Mouse (Mus musculus): ENCODE data around the gene Kctd21. TPM values are rescaled to one million over a fixed set of nuclear protein-coding genes. Genes with fewer than 3 reads are reported as not detected.
A peak's percentile ranks its signal among the peaks of the same experiment; 100 is the strongest.

Gene Kctd21
- polyA plus RNA-seq, 1 experiment = 7.3 TPM

GRCm38 (mm10) chr7:97383496-97384132 lies 51.5 kb downstream of the Kctd21 start:
- no peaks in the 10 kb centered on the region for H3K27me3 ChIP-seq (ENCODE audit: control insufficient read depth, insufficient read depth, low read length)
- no peak overlapping the region for H3K4me3 ChIP-seq (ENCODE audit: low read depth, low read length)
- no peak overlapping the region for H3K27ac ChIP-seq (ENCODE audit: insufficient read depth, low read depth, low read length)
- H3K4me1 ChIP-seq (ENCODE audit: control insufficient read depth, insufficient read depth, insufficient read length, low read length) = peaks cover 5% of the 10 kb centered on the region; the same call in 1 of the 2 replicates
- 91% methylated on average over 10 of the region's 10 CpGs for WGBS
- H3K36me3 ChIP-seq (ENCODE audit: control insufficient read depth, insufficient read depth, low read length) = peaks cover 35% of the 10 kb centered on the region
- TF ChIP-seq POLR2A (IDR thresholded peaks at IDR 0.05; ENCODE audit: low read depth, low read length) (no peak), CTCF (IDR thresholded peaks at IDR 0.05; ENCODE audit: extremely low read depth, insufficient read length, insufficient replicate concordance, low read depth, low read length) (no peak)

GRCm38 (mm10) chr7:97386106-97386805 lies 54.1 kb downstream of the Kctd21 start:
- TF ChIP-seq CTCF (IDR thresholded peaks at IDR 0.05; ENCODE audit: extremely low read depth, insufficient read length, insufficient replicate concordance, low read depth, low read length) = no peak
- TF ChIP-seq POLR2A (IDR thresholded peaks at IDR 0.05; ENCODE audit: low read depth, low read length) = no peak
- Histone ChIP-seq H3K27ac (ENCODE audit: insufficient read depth, low read depth, low read length) (peak overlapping the region; percentile 49), H3K4me3 (ENCODE audit: low read depth, low read length) (no peak overlapping the region), H3K4me1 (ENCODE audit: control insufficient read depth, insufficient read depth, insufficient read length, low read length) (peaks cover 5% of the 10 kb centered on the region; the same call in 1 of the 2 replicates), H3K36me3 (ENCODE audit: control insufficient read depth, insufficient read depth, low read length) (peaks cover 28% of the 10 kb centered on the region), H3K27me3 (ENCODE audit: control insufficient read depth, insufficient read depth, low read length) (no peaks in the 10 kb centered on the region)
- WGBS = 88% methylated on average over 7 of the region's 7 CpGs

GRCm38 (mm10) chr7:97386806-97387370 lies 54.8 kb downstream of the Kctd21 start:
- H3K4me3 ChIP-seq (ENCODE audit: low read depth, low read length) = no peak overlapping the region
- H3K4me1 ChIP-seq (ENCODE audit: control insufficient read depth, insufficient read depth, insufficient read length, low read length) = peaks cover 5% of the 10 kb centered on the region; the same call in 1 of the 2 replicates
- H3K27ac ChIP-seq (ENCODE audit: insufficient read depth, low read depth, low read length) = peak overlapping the region; percentile 33
- peaks cover 25% of the 10 kb centered on the region for H3K36me3 ChIP-seq (ENCODE audit: control insufficient read depth, insufficient read depth, low read length)
- H3K27me3 ChIP-seq (ENCODE audit: control insufficient read depth, insufficient read depth, low read length) = no peaks in the 10 kb centered on the region
- WGBS = 85% methylated on average over 5 of the region's 5 CpGs
- TF ChIP-seq CTCF (IDR thresholded peaks at IDR 0.05; ENCODE audit: extremely low read depth, insufficient read length, insufficient replicate concordance, low read depth, low read length) = no peak
- no peak for TF ChIP-seq POLR2A (IDR thresholded peaks at IDR 0.05; ENCODE audit: low read depth, low read length)

- Histone ChIP-seq H3K36me3 (ENCODE audit: control insufficient read depth, insufficient read depth, low read length) (peaks cover 22% of the 10 kb centered on the region), H3K4me1 (ENCODE audit: control insufficient read depth, insufficient read depth, insufficient read length, low read length) (peaks cover 5% of the 10 kb centered on the region; the same call in 1 of the 2 replicates), H3K27ac (ENCODE audit: insufficient read depth, low read depth, low read length) (no peak overlapping the region), H3K4me3 (ENCODE audit: low read depth, low read length) (no peak overlapping the region), H3K27me3 (ENCODE audit: control insufficient read depth, insufficient read depth, low read length) (no peaks in the 10 kb centered on the region)
- WGBS = 87% methylated on average over 8 of the region's 8 CpGs
- TF ChIP-seq CTCF (IDR thresholded peaks at IDR 0.05; ENCODE audit: extremely low read depth, insufficient read length, insufficient replicate concordance, low read depth, low read length) (no peak), POLR2A (IDR thresholded peaks at IDR 0.05; ENCODE audit: low read depth, low read length) (no peak)
Measured at GRCm38 (mm10) chr7:97387561-97388147, 55.5 kb downstream of the Kctd21 start.

- Histone ChIP-seq H3K4me3 (ENCODE audit: low read depth, low read length) (no peak overlapping the region), H3K27ac (ENCODE audit: insufficient read depth, low read depth, low read length) (no peak overlapping the region), H3K4me1 (ENCODE audit: control insufficient read depth, insufficient read depth, insufficient read length, low read length) (peaks cover 5% of the 10 kb centered on the region; the same call in 1 of the 2 replicates), H3K36me3 (ENCODE audit: control insufficient read depth, insufficient read depth, low read length) (peaks cover 17% of the 10 kb centered on the region), H3K27me3 (ENCODE audit: control insufficient read depth, insufficient read depth, low read length) (no peaks in the 10 kb centered on the region)
- TF ChIP-seq POLR2A (IDR thresholded peaks at IDR 0.05; ENCODE audit: low read depth, low read length) (no peak), CTCF (IDR thresholded peaks at IDR 0.05; ENCODE audit: extremely low read depth, insufficient read length, insufficient replicate concordance, low read depth, low read length) (no peak)
- WGBS = 95% methylated on average over 4 of the region's 4 CpGs
Measured at GRCm38 (mm10) chr7:97388541-97388940, 56.4 kb downstream of the Kctd21 start.

- H3K36me3 ChIP-seq (ENCODE audit: control insufficient read depth, insufficient read depth, low read length) = peaks cover 13% of the 10 kb centered on the region
- no peaks in the 10 kb centered on the region; the same call in 1 of the 2 replicates for H3K4me1 ChIP-seq (ENCODE audit: control insufficient read depth, insufficient read depth, insufficient read length, low read length)
- H3K27ac ChIP-seq (ENCODE audit: insufficient read depth, low read depth, low read length) = peak overlapping the region; percentile 2; the same call in 1 of the 2 replicates
- TF ChIP-seq CTCF (IDR thresholded peaks at IDR 0.05; ENCODE audit: extremely low read depth, insufficient read length, insufficient replicate concordance, low read depth, low read length) (no peak), POLR2A (IDR thresholded peaks at IDR 0.05; ENCODE audit: low read depth, low read length) (no peak)
- WGBS = 57% methylated on average over 13 of the region's 13 CpGs
- H3K4me3 ChIP-seq (ENCODE audit: low read depth, low read length) = no peak overlapping the region
- H3K27me3 ChIP-seq (ENCODE audit: control insufficient read depth, insufficient read depth, low read length) = no peaks in the 10 kb centered on the region
Measured at GRCm38 (mm10) chr7:97391293-97392078, 59.4 kb downstream of the Kctd21 start.

All from small intestine, adult 2 months (tissue).